Mouse (Mus musculus): ENCODE data around the gene 4930524B15Rik. TPM values are rescaled to one million over a fixed set of nuclear protein-coding genes. Genes with fewer than 3 reads are reported as not detected.
"Not testable (repeated sequence)": the region's sequence is repeated elsewhere in the genome, so short reads cannot be mapped to it uniquely, and the experiment has no call there.

The 4930524B15Rik gene
- not detected for total RNA-seq (2021)
- long read RNA-seq, experiment 1 = 0 reads
- long read RNA-seq, experiment 2 = 0 reads

DNA sequence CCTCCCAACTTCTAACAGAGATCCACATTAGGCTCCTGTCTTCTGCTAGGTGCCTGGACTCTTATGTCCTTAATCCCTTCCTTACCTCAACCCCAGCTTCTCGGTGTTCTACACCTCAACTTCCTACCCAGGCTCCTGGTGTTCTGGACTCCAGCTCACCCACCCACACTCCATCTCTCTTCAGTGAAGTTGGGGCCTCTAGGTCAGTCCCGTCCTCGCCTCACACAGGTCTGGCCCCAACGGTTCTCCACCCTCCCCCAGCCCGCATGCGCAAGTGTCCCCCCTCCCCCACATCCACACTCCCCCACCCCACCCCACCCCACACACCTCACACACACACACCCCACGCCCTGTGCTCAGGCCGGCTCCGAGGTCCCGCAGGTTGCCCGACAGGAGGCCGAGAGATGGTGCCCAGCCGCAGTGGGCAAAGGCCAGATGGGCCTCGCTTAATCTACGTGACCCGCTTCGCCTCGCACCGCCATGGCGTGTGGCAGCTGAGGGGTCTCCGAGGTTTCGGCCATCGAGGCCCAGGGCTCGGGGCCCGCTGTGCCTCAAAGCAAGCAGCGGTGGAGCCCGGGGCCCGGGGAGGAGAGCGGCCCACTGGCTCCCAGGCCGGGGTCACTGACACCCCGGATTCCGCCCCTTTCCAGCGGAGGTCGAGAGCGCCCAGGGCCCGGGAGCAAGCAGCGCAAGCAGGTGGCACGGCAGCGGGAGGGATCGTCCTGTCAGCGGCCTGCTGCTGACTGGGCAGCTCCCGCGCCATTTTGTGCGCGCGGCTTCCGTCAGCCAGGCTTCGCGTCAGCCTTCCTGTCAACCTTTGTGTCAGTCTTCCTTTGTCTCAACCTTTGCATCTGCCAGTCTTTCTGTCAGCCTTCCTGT is at the start of gene 4930524B15Rik:
Gene 4930524B15Rik (plus strand): TSS at position 337 of the 879 bp plus-strand sequence.
- no peak for DNase-seq

DNA sequence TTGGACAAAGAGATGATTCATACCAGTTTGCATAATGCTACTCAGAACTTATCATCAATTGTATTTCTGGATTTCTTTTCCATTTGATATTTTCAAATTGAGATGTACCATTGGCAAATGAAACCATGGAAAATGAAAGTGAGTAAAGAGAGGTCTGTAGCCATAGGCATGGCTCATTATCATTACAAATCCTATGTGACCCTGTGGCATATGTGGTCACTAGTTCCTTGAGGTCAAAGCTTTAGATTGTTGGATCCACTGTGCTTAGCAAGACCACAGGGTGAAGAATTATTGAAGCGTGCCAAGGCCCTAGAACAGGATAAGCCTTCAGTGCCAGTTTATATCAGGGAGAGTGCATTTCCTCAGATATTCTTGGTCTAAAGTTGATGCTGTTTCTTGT is 47.6 kb upstream of the 4930524B15Rik start:
- DNase-seq = no peak

DNA sequence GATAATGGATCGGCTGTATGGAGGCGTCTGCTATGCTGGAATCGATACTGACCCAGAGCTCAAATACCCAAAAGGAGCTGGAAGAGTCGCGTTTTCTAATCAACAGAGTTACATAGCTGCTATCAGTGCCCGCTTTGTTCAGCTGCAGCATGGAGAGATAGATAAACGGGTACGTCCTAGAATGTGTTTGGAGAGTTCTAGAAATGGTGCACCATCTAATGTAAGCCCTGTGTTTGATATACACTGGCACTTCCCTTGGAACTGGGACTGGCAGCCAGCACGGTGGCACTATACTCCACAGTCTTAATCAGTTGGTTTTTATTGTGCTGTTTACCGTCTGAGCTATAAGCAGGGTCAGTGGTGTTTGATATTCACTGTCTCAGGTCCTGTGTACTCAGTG is 35.3 kb upstream of the 4930524B15Rik start:
- no peak for DNase-seq

DNA sequence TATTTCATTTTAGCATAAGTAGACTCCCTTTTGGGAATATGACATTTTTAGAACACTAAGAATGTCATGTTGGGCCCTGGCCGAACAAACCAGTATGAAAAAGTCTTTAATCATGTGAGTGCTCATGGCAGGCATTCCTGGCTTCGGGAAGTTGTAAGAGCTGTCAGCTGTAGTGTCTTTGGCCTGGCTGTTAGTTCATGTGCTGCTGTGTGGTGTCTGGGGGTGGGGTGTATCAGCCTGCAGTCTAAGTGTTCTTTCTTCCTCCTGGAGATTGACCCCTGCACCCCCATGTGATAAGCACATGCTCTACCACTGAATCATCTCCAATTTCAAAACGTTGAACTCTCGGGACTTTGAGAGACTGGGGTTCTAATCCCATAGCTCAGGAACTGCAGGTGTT is 29.7 kb upstream of the 4930524B15Rik start:
- DNase-seq = peak; percentile 49 to 65

DNA sequence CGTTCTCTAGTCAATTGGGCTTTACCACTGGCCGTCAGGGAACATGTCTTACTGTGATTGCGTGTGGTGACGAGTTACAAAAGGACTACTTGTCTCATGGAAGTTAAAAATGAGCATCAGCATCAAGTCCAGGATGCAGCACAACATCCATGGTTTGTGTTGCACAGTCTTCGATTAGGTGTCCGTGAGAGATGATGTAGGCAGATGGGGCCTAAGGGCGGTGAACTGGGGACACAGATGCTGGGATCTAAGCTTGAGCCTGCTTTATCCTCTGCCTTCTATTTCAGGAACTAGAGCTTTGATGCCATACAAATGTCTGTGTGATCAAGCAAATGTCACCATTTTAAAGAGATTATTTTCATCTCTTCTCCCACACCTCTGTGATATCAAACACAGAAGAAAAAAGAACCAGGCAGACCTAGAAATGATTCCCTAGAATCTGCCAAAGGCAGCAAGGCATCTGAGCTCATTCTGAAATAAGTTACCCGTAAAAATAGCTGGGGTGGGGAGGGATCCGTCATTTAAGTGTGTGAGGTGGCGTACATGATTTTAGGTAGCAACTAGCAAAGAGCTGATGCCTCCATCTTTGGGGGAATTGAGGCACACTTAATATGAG is 28.4 kb upstream of the 4930524B15Rik start:
- no peak for DNase-seq

DNA sequence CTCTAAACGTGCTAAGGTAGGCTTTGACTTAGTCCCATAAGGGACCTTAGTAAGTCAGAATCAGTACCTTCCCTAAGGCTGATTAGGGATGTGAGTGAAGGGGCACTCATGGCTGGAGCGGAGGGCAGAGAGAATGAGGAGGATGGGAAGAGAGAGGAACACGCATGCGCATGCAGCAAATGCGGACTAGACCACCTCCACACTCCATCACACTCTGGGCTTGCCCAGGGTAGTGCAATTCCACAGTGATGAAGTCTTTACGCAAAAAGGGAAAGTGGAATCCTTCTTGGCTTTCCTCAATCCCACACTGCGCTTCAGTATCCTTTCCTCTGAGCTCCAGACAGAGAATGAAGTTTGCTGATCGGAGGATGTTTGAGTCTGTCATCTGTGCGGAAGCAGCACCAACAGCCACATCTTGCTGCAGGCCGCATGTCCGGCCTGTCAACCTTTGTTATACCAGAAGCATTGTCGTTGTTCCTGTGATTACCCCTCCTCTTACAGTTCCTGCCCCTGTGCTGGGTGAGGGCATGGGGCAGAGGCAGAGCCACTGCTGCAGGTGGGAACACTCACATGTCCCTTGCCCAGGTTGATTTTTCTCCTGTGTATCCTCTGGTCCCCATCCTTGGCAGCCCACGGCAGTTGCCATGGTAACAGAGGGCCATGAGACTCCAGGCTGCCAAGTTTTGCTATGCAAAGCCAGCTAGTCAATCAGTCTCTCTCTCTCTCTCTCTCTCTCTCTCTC is 24.3 kb upstream of the 4930524B15Rik start:
- no peak for DNase-seq

DNA sequence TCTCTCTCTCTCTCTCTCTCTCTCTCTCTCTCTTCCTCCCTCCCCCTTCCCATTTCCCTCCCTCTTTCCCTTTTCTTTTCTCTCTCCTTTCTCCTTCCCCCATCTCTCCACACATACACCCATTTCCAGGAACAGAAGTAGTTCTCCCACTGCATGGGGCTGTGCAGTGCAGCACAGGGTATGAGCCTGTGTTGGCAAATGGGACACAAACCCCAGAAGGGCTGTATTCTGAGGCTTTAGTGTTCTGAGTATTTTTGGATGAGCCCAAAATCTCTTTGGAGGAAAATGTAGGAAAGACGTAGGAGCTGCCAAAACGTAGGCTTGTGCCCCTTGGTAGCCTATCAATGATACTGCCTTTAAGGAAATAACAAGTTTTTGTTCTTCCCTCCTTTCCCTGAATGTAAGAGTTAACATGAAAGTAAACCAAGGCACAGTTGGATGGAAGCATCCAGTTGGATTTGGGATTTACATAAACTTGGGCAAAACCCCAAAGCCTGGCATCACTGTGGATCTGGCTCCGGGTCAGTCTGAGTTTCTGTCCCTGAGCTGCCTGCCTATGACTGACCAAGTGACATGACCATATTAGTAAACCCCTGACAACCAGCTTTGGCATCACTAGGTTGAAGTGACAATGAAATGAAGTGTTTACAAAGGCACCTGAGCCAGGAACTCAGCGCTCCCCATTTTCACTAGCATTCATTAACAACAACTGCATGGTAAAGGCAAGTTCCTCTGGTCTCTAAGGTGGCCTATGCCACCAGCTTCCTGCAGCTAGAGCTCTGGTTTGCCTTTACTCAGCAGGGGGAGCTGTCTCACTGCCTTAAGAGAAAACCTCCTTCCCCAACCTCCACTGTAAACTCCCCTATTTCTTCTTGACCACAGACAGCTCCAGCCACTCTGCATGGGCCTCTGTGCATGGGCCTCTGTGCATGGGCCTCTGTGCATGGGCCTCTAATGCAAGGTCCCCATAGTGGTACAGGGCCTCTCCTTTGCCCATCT is 23.5 kb upstream of the 4930524B15Rik start:
- no peak for DNase-seq

DNA sequence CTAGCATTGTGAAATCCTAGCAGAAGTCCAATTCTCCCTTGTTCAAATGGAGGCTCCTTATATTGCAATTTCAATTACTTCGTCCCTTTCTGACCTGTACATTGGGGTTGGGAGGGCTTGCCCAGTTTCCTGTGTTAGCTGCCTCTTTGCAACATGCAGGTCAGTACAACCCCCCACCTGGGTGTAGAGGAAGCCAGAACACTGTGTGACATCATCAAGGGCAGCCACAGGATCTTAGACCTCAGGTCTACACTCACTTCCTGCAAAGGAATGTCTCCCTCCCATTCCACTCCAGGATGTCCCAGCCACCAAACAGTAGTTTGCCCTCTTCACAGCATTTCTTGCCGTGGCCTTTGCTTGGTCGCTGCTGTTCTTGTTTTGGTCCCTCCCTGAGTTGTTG is 19.9 kb upstream of the 4930524B15Rik start:
- no peak for DNase-seq

DNA sequence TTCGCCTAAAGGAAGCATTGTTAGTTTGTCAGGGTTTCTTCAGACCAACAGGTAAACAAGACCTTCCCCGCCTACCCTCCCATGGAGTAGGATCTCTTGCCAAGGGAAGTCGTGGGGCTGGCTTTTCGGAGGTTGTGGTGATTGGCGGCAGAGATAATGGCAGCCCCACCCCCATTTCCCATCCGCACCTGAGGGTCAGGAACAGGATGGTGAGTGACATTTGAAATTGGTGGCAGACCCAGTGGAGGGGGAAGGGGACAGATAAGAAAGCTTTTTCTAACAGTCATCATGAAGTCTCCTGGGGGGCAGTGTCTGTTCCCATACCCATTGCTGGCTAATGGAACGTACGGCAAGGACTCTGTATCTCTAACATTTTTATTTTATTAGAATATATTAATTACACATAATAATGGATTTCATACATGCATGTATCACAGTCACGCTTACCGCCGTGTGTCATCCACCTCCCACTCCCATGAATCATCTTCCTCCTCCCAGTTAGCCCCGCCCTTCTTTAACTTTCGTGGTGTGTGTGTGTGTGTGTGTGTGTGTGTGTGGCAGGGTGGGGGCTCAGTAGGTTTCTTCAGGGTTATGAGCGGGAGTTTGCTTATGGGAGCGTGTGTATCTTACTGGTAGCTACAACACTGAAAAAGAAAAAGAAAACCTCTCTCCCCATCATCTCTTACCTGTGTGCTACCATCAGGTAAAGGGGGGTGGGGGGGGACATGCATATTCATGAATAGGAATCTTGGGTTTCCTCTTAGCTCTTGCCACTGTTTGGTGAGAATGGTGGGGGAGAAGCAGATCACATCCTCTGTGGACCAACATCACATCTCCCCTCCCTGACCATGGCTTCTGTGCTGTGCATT is 16.7 kb upstream of the 4930524B15Rik start:
- DNase-seq = peak in 1 of 2 experiments; percentile 15

DNA sequence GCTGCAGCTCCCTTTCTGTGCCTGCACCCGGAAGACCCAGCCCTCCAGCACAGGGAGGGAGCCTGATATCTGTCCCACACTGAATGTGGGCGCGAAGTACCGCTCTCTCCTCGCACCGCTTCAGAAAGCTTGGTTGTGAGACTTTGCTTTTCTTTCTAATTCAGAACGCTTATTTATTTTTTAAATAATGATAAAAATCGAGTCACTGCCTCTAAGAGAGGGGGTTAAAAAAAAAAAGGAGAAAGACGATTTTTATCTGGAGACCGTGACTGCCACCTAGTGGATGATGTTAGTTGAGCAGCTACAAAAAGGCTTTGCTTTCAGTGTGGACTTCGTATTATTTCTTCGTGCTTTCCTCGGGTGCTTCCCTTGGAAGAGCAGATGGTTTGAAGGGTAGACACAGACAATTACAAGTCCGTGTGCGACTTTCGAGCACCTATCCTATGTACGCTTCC is 16.0 kb upstream of the 4930524B15Rik start:
- DNase-seq = peak; percentile 54 to 89

DNA sequence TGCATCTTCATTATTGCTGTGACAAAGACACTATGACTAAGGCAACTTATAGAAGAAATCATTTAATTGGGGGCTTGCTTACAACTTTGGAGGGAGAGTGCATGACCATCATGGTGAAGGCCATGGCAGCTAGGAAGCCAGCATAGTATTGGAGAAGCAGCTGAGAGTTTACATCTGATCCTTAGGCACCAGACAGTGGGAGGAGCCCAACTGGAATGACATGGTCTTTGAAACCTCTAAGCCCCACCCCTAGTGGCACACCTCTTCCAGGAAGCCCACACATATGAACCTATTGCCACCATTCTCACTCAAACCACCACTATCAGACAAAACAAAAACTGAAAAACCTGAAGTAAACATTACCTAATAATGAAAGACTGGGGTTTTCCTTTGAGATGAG is 5.3 kb upstream of the 4930524B15Rik start:
- no peak for DNase-seq

DNA sequence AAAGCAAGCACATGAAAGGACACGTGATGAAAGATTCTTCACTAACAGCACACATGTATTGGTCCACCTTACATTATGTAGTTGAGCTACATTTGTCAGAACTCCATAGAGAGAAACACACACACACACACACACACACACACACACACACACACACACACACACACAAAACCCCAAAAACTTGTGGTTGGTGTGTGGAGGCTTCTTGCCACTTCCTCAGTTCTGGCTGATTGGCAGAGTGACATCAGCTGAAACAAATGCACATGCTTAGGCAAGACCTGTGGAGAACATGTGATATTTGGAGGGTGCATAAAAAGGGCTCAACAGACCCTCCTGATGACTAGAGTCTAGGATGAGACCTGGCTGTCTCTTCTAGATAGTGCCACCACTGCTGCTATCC is 1.4 kb upstream of the 4930524B15Rik start:
- no peak for DNase-seq

DNA sequence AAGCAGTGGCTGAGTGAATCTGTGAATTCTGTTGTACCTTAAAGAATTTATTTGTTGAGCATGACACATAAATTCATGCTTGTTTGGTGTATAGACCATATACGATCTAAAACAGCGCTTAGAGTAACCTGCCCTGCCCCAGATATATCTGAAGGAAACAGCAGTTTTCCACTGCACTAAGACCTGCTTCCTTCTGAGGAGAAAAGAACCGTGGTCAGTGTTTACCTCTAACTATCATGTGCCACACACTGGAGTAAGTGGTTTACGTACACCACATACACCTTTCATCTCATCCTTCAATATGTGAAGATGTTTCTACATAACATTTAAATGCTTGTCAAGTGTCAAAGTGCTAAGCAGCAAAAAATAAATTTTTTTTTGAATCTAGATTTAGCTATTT is 8.7 kb downstream of the 4930524B15Rik start:
- DNase-seq = no peak

DNA sequence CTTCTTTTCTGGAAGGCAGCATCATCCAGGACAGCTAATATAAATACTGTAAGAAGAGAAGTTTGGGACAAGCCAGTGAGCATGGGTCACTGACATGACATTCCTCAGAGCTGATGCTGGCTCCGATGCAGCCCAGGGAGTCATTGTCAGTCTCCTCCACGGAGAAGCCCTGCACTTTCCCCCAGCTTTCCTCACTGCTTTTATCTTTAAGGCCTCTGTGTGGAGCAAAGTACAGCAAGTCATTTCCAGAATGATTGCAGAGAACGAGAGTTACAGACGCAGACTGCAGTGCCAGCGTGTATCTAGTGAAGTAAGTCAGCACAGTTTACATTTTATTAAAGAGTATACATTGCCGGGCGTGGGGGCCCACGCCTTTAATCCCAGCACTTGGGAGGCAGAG is 9.4 kb downstream of the 4930524B15Rik start:
- DNase-seq = no peak

DNA sequence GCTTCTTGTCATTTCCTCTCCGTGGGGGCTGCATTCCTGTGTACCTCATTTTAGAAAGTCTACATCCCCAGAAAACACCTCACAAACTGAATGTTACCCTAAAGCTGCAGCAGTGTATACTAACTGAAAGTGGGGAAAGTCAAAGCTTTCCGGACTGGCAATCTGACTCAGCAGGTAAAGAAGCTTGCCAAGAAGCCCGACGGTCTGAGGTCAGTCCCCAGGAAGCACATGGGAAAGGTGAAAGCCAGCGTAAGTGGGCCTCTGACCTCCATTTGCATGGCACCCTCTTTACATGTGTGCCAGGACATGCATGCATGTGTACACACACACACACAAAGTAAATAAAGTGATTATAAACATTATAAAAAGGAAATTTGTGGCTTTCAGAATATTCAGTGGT is 10.3 kb downstream of the 4930524B15Rik start:
- DNase-seq = no peak

DNA sequence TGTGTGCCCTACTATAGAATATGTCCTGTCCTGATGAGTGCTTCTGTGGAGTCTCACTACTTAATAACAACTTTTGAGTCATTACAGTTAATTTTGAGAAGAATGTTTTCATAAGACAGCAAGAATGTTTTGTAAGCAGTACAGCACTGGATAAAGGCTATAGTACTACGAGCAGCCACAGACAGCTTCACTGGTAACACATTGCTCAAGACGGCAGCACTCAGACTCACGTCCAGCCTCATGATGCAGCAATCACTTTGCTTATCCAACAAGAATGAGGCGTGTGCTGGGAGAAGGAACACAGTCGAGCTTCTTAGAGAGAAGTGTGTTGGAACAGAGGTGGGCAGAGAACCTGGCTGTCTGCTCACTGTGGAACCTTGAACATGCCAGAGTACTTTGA is 10.7 kb downstream of the 4930524B15Rik start:
- DNase-seq = no peak

DNA sequence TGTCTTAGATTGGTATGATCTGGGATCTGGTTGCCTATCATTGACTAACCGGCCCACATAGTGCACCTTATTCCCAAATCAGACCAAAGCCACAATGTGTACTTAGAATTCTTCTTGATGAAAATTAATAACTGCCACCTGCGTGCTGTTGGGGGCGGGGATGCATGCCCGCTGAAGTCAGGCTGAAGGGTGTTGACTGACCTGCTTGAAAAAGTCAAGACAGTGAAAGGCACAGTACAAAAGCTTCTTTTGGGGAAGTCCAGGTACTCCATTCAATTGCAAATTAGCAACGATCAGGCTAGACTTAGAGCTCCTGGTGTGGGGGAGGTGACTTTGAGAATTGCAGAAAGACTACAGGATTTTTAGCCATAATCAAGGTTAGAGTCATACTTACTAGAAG is 14.7 kb downstream of the 4930524B15Rik start:
- not testable (repeated sequence) for DNase-seq

DNA sequence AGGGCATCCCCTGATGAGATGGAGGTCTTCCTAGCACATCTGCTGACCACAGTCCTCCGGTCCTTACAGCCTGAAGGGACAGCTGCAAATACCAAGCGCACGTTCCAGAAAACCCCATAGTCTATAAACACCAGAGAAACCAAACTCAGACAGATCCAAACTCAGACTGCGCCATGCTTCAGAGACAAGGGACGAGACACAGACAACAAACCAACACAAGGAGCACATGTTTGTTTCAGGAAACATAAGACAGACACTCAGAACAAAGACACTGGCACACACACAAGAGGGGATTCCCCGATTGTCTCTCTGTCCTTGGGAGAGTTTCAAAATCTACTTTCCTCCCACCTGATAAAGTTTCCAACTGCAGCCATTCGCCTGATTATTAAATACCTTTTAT is 16.4 kb downstream of the 4930524B15Rik start:
- DNase-seq = no peak

DNA sequence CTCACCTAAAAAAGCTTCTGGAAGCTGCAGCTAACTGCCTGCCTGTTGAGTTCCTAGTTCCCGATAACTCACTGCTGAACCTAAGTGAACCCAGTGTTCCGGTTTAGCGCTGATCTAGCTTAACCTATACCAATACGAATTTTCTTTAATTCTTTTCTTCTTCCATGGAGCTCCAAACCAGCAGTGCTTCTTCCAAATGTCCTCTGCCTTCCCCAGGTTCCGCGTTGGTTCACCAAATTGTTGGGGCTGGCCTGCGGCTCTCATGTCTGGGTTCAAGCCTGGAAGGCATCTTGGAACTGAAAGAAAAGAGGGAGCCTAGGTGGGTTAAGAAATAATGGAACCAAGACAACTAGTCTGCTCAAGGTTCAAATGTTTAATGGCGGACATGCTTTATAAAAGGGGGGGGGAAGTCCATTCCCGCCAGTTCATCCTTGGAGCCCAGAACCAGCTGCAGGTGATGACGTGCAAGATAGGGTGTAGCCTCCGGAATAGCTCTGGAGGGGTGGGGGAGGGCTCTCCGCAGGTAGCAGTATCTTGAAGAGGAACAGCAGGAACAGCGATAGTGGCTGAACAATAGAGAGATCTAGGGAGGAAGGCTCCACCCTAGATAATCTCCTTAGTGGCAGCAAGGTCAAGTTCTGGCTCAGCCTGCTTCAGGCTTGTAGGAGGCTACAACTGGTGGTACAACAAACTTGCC is 17.0 kb downstream of the 4930524B15Rik start:
- DNase-seq = not testable (repeated sequence)

DNA sequence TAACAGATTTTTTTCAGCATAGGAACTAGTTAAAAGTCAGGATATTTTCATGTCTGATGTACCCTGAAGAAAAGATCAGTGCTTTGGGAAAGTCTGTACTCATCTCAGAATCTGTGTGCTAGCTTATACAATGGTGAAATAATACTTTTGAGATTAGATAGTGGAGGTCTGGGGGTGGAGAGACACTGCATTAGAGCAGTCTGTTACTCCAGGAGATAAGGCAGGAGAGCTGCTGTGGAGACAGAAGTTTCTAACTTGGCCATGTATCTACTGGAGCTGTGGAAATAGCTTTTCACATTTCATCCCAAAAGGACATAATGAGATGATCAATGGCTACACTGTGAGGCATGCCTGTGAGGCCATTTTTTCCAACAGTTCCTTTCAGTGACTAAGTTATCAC is 17.9 kb downstream of the 4930524B15Rik start:
- no peak for DNase-seq

Data from heart, adult 18-20 months (tissue).